Mouse (Mus musculus) thymus, postnatal 0 days (tissue): ENCODE measurements around the gene Emc10. TPM values are rescaled to one million over a fixed set of nuclear protein-coding genes. Genes with fewer than 3 reads are reported as not detected.

Source experiments
- DNase-seq: peaks from one replicate; pipeline ENCODE4 v3.0.0-alpha.2; 2015; ENCODE audit warnings: low spot score
- polyA plus RNA-seq: library from polyadenylated mRNA; unstranded; fragments of >200 nt; fragmentation: Nextera tagmentation; extraction: Ambion mirVana; gene quantifications from 2 replicates; pipeline ENCODE4 v1.2.1, GENCODE M21; 2015

Gene Emc10
- 83.8 and 85.5 TPM in 2 replicates for polyA plus RNA-seq

DNA sequence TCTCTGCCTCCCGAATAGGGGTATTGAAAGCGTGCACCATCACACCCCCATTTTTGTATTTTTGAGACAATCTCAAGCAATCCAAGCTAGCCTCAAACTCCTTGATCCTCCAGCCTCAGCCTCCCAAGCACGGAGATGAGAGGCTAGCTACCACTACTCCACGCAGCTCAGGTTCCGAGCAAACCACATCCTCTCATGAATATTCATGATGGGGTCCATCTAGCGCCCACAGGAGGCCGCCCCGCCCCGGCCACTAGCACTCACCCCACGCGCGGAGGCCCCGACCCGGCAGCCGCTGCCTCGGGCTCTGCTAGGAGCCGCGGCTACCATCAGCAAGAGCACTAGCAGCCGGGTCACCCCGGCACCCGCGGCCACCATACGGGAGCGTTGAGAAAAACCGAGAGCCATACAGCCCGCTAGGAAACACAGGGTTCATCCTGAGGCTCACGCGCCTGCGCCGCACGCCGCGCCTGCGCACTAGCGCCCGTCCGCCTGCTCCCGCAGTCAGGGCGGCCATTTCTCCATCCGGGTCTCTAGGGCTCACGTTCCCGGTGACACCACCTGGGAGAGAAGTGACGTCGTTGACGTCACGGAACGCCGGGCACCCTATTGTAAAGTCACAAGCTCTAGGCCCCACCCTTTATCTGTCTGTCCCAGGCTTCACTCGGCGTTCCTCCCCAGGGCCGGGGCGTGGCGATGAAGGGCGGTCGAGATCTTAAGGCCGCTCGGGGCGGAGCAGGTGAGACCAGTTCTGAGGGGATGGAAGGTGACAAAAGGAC, at the start of gene Emc10, which contains the start of gene Fam71e1:
Emc10 (minus strand) TSS at position 538 of the 779 bp plus-strand sequence.
Fam71e1 (plus strand) TSS at position 590 of the 779 bp plus-strand sequence.
- peak; percentile 99 for DNase-seq

DNA sequence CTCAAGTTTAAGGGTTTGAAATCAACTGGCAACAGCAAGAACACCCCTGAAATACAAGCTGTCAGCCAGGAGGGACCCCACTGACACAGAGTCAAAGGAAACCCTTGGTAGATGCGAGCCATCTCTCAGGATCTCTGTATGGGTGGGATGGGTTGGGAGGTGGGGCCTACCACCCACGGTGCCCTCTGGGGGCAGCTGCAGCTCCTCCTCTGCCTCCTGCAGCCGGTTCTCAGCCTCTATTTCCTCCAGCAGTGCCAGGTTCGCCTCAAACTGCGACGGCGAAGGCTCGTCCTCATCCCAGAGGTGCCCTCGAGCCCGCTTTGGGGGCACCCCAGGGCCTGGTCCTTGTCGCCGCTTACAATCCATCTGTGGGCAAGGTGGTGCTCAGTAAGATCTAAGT, 46.7 kb upstream of the Emc10 start:
- DNase-seq, result peak; percentile 64

DNA sequence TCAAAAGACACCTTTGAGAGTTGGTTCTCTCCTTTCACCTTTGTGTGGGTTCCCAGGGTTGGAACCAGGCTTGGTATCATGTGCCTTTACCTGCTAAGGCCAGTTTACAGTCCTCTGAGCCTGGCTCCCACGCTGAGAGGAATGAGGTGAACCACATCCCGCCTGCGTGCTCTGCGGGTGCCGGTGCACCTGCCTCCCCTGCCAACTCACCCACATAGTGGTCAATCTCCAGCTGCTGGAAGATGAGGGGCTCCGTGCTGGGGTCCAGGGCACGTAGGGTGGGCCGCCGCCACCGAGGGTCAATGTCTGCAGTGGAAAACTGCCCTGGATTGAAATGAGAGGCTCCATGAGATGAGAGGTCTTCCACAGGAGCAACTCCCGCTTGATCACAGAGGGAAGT, 46.2 kb upstream of the Emc10 start:
- DNase-seq, result peak; percentile 32

DNA sequence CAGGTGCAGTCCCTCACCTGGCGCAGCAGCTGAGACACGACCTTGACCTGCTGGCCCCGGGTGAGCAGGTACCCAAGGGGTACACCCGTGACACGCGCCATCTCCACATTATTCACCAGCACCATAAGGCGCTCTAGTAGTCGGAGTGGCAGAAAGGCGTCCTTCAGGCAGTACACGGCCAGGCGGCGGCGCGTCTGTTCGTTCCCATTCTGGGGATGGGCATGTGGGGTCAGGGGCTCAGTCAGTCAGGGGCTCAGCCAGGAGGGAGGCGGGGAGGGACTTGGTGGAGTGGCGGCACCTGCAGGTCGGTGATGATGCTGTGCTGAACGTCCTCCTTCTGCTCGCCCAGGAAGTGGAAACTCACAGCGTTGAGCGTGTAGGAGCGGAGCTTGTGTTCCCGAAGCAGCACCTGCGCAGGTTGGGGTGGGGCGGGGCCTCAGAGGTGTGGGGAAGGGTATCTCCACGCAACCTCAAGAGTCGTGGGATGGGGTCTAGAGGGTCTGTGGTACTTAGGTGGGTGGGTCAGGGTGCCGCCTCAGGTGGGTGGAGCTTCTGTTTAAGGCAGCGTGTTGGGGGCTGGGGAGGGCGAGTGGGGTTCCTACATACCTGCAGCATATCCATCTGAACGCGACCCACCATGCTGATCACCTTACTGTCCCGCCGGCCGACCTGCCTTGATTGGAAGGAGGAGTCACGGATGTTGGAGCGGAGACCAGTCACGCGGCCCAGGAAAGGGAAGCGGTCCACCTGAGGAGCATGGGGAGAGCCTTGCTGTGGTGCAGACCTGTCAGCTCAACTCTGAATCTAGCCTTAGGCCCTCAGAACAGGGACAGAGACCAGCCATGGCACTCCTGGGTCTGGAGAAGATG, 42.7 kb upstream of the Emc10 start:
- no peak for DNase-seq

DNA sequence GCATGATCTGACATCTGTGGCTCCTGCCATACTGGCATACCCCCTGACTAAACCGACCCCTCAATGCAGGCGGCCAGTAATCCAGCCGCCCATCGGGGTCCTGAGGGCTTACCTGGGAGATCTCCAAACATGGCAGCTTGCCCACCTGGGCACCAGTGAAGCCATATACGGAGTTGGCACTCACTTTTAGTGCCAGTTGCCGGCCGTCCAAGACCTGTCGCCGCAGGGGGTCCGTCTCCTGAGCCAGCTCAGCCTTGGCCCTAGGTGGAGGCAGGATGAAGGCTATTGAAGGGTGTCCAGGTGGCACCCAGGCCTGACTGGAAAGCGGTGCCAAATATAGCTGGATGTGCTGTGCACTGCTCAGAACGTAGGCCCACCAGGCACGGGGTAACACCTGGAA, 41.2 kb upstream of the Emc10 start:
- DNase-seq, result no peak

DNA sequence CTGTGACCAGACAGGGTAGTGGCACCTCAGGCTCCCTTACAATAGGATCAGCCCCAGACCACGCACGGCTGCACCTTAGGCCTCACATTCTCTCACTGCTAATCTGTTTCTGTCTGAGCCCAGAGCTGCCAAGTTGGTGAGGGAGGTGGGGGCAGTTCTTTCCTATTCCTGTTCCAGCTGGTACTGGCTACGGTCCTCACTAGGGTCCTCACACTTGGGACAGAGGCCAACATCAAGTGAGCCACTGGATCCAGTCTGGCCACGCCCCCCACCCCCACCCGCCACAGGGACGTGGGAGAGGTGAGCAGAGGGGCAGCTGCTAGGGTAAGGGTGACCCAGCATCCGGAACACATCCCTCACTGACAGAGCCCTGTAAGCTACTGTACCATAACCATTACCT, 40.7 kb upstream of the Emc10 start:
- DNase-seq, result no peak

DNA sequence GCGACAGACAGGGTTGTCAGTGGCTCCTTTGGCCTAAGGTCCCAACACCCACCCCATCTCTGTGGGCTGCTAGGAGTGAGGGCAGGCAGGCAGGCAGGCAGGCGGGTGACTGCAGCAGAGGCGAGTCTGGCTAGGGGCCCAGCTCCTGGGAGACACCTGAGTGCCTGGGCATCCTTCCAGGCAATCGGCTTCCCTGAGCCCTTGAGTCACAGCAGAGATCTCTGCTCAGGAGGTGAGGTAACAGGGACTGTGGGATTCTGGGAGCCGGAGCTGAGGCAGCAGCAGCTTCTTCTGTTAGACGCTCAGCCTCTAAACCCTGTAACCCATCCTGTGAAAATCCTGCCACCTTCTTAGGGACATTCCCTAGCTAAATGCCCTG, 40.2 kb upstream of the Emc10 start:
- DNase-seq, result no peak

DNA sequence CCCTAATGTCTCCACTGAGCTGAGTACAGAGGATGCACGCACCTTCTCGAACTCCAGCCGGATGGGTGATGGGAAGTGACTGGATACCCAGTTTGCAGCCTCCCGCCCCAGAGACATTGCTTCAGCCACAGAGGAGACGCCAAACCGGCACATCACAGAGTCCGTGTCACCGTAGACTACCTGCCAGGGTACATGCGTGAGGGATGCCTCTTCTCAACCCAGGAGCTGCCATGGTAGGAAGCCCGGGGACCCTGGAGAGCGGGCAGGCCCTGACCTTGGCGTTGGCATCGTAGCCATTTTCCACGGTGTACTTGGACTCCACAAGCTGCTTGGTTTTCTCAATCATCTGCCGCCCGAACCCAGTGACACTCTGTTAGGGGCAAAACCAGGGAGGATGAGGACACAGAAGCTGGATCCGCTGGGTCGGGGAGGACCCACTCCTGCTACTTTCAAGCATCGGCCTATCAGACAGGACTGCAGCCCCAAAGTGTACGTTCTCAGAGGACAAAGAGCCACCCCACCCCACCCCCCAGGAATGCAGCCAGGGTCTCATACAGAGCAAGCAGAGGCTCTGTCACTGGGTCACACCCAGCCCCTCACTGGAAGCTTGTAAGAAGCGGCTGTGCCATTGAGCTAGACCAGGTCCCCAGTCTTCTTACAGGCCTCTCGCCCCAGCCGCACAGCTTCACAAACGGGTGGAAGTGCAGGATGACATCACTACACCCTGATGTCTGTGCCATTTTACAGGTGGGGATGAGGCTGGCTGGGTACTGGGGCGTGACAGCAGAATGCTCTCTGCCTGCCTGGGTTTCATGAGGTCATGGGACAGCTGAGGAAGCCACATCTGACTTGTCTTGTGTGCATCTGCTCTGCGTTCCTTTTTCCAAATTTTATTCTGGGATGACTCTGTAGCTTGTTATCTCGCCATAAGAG, 39.6 kb upstream of the Emc10 start:
- DNase-seq, result no peak

DNA sequence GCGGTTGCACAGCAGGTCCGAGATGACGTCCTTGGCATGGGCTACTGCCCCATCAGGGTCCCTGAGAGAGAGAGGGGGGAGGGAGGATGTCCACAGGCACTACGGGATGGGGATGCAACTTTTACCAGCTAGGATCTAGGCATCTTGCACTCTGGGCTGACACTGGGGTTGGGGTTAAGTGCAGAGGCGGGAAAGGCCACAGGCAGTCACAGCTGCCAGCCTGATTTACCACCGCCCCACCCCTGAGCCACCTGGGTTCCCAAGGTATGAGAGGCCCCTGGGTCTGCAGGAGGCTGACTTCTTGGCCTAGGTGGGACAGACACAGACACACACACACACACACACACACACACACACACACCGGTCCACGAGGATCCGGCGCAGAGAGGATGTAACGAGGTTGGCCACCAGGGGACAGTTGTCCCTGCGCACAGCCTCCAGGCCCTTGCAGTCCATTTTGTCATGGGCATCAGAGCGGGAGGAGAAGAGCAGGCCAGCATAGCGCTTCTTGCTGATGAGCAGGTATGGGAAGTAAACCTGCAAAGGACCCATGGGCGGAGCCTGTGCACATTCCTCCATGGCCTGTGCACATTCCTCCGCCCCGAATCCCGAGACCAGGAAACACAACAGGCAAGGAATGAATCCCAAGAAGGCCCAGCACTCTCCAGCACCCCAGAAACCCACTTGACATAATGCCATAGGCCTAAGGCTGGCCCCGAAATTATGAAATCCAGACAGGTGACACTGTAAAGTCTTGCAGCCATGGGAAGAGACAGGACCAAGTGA, 38.5 kb upstream of the Emc10 start:
- DNase-seq, result peak; percentile 32

DNA sequence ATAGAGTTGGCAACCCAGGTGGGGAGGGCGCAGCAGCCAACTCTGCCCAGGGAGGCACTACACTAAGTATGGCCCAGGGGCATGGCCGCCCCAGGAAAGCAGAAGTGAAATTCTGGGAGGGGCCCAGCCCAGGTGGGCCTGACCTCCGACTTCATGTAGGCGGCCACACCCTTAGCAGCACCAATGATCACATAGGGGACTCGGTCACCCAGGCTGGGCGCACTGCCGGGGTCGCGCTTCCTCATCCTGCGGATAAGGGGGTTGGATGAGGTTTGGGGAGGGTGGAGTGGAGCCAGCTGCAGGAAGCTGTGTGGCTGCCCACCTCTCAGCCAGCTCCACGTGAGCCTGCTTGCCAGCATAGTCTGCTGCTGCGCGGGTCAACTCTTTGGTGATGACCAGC, 37.9 kb upstream of the Emc10 start:
- peak; percentile 46 for DNase-seq

DNA sequence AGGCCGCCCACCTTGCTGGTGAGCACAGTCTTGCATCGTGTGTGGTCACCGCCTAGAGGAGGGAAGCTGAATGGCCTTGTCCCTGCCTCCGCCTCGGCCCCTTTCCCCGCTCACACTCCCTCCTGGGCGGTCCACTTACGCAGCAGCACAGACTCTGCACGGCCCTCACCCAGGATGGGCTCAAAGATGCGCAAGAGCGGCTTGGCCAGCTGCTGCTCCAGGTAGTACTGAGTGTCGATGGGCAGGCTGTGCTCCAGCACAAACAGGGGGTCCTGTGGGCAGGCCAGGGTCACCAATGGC, 37.4 kb upstream of the Emc10 start:
- no peak for DNase-seq

DNA sequence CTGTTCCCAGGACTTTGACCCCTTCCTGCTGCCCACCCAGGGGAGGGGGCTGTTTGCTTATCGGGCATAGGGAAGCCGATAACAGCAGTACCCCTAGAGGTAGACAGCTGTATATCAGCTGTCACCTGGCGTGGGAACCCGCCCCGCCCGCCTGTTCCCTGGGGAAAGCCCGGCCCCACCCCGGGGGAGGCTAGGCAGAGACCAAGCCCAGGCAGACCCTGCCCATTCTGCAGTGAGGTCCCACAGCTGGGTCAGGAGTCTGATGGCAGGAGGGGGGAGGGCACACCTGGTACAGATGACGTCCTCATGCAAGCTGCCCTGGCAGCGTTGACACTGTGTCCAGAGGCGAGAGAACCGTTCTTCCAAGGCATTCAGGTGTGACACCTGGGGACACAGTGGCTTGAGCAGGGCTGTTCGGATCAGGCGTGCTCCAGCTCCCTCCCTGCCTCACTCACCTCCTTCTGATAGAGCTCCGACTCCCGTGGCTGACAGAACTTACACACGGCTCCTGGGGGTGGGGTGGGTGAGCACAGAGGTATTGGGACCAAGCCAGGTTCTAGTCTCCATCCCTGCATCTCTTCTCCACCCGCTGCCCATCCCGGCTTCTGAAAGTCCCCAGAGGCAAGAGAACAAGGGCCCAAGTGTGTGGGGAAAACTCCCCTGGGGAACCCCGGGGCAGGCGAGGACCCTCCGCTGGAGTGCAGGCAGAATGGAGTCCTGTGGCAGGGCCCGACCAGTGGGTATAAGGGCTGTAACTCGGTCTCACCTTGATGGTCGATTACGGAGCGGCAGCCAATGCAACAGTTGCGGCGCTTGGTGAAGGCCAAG, 36.8 kb upstream of the Emc10 start:
- no peak for DNase-seq

DNA sequence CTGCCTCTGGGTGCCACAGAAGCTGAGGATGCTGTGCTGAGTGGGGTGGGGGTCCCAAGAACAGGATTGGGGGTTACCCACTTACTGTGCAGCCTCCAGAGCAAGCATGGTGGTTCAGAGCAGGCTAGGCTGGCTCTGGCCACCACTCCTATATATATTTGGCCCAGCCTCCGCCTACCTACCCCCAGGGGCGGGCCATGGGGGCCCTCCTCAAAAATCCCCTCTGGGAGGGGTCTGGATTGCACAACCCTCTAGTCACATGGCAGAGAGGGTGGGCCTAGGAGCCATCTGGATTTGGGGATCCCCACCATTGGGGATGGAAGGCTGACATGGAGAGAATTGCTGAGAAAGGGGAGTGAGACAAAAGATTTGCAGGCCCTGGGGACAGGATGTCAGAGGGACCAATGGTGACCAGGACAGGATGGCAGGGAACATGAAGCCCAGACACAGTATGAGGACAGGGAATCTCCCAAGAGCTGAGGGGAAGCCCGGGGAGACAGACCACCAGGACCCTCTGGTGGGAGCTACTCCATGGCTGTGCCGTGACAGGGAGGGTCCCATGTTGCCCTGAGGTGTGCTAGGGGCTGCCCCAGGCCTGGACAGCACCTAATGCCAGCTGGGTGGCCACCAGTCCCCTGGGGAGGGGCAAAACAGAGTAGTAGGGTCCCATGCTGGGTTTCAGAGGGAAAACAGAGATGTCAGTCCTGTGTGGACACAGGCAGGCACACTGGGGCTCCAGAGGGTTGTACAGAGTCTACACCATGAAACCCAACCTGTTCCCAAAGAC, 35.8 kb upstream of the Emc10 start, which contains the start of gene Spib:
Spib (minus strand) TSS at position 126 of the 787 bp plus-strand sequence.
- DNase-seq, result no peak

DNA sequence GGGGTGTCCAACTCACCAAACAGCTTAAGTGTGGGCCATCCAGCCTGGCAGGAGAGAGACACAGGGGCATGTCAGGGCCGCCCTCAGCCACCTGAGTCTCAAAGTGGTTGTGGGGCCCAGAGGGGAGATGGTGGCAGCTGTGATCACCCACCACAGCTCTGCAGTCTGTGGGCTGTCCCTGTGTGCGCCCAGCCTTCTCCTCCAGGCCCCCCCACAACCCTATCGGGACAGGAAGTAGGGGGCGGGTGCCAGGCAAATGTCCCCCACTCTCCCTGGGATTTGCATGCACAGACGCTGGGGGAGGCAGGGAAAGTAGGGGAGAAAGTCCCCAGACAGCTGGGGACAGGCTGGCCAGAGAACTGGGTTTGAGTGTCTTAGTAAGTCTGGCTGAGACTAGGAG, 34.9 kb upstream of the Emc10 start:
- DNase-seq, result peak; percentile 77

DNA sequence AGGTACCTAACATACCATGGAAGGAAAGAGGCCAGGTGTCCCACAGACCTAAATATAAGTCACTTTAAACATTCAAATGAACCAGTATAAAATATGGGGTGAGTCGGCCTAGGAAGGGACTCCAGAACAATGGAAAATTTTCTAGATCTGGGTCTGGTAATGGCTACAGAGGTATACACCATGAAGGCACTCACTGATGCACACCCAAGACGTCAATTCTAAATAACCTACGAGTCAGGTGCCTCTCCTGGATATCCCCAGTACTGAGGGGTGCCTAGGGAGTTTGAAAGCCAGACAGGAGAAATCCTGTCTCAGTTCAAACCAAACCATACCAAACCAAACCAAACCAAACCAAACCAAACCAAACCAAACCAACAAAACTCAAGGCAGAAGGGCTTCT, 34.2 kb upstream of the Emc10 start:
- DNase-seq, result no peak

DNA sequence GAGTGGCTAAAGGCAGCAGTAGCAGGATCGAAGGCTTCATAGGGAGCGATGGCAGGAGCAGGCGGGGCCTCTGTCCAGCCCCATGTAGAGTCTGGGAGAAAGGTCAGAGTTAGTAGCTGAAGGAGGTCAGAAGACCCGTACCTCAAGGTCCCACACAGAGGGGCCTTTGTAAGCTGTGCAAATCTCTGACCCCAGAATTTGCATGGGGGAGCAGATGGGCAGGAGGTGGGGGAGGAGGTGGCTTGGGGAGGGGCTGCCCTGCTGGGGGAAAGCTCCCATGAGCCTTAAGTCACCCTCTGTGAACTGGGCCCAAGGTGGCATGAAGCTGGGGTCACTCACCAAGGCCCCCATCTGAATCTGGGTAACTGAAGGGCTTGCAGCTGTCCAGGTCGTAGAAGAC, 33.2 kb upstream of the Emc10 start:
- DNase-seq, result no peak

DNA sequence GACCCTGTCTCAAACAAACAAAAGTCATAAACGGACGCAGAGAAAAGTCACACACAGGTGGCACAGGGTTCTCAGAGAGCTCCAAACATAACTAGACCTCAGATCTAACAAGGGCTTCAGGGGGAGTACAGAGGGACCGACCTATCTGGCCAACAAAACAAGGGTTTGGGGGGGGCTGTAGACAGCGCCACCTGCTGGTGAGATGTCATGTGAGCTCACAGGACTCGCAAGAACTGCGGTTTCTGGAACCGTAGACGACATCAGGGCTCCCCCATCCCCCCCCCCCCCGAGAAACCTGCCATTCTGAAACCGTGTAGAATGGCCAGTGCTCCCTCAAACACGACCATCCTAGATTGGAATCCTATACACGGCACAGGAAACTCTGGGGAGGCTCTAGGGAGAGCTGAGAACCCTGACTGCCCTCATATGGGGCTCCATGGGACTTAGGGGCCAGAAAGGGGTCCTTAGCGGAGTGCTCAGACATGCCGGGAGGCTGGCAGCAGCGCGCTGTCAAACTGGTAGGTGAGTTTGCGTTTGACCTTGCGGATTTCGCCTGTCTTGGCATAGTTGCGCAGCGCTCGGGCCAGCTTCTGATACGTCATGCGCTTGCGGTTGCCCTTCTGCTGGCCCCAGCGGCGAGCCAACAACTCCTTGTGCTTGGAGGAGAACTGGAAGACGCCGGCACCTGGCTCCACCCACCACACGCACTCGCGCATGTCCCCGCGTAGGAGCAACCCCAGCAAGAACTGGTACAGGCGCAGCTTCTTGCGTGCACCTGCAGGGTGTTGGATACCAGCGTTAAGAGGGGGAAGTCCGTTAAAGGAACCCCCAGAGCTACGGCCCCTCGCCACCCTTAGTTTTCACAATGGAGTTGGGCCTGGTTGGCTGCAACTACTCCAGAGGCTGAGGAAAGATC, 31.4 kb upstream of the Emc10 start:
- peak; percentile 90 for DNase-seq
